Mouse (Mus musculus): ENCODE data around the gene Lamc1.

Lamc1 gene

DNA sequence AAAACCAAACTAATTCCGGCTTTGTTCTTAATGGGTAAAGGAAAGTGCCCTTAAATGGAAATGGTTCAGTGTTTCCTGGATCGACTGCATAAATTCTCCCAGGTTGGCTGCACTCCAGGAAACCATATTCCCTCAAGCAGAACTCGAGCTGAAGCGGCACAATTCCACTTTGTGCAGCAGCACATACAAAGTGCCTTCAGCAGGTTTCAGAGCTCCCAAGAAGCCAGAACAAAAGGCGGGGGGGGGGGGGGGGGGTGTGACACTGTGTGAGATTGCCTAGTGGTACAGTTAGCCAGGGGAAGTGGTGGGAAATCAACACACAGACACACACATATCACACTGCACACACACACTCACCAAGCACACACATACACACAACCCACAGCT is 140.7 kb downstream of the Lamc1 start:
- DNase-seq (ENCODE audit: low read depth, low spot score) = no peak

DNA sequence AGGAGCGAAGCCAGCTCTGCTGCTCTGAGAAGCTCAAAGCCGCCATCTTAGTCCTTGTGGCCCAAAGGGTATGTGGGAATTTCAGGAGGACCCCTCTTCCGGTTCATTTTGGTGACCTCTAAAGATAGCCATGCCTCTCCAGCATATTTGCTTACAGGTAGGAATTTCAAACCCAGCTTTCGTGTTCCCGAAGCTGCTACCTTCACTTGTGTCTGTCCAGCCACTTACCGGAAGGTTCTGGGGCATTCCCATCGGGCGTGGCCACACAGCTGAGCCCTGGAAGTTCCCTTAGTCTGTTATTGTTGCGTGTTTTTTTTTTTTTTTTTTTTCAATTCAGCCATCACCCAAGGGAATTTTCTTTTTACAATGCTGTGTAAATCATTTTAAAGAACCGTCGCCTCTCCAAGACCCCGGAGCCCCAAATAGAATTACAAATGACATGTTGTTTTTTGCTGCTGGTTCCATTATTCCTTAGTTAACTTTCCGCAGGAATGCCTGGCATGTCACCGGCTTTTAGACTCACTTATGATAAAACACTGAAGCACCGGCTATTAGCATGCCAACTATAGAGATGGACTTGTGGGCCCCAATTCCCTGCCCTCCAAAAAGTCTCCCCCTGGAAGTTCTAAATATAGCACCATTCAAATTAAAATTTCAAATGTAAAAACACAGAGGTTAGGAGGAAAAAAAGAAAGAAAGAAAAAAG is 141.2 kb downstream of the Lamc1 start:
- no peak for DNase-seq (ENCODE audit: low read depth, low spot score)

DNA sequence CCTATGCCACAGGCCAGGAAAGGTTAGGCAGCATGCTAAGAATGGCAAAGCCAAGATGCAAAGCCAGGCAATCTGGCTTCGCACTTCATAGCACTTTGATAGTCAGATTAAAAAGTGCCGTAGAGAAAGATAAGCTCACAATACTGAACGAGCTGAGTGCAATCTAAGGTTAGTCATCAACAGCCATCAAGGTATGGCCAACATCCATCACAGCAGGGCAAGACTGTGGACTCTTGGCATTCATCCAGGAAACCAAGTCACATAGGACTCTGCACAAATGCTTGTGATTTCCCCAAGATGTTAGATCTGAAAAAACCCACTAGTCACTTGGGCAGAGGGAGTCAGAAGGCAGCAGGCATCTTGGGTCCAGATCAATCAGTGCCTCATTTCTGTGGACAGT is 144.5 kb downstream of the Lamc1 start:
- no peak for DNase-seq (ENCODE audit: low read depth, low spot score)

DNA sequence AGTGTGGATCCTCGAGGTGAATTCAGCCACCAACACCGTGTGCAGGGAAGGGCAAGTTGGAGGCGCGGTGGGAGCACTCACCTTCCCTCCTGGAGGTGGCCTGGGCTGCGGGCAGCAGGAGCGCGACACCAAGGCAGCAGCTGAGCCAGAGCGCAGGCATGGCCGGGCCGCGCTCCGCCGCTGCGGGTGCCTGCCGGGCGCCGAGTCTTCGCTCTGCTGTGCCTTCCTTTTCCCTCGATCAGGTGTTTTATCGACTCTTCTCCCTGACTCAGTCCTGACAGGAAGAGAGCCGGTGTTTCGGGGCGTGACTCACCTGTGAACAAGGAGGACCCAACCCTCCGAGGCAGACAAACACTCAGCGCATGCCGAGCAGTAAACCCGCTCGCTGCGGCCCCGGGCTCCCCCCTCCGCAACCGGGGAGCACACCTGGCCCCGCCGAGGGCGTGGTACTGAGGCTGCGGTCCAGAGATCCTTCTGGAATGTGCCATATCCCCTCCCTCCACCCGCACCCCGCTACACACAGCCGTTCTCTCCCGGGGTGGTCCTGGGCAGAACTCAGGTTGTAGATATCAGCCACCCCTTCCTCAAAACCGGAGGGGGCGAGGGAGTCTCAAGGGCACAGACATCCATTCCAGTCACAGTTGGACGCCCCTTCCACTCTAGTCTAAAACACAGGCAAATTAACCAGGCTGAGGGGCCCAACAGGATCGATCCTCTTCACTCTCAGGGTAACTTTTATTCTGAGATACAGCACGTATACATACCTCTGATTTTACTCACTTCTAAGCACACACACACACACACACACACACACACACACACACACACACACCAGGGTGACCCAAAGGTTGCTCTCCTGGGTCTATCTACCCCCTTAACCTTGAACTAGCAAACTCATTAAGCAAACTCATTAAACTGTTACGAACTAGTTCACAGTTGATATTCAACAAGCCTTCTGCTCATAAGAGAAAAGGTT is 146.5 kb downstream of the Lamc1 start, which contains the start of gene Lamc2:
TSS of gene Lamc2 (minus strand) at position 620 of the 976 bp plus-strand sequence.
- DNase-seq (ENCODE audit: low read depth, low spot score) = no peak

DNA sequence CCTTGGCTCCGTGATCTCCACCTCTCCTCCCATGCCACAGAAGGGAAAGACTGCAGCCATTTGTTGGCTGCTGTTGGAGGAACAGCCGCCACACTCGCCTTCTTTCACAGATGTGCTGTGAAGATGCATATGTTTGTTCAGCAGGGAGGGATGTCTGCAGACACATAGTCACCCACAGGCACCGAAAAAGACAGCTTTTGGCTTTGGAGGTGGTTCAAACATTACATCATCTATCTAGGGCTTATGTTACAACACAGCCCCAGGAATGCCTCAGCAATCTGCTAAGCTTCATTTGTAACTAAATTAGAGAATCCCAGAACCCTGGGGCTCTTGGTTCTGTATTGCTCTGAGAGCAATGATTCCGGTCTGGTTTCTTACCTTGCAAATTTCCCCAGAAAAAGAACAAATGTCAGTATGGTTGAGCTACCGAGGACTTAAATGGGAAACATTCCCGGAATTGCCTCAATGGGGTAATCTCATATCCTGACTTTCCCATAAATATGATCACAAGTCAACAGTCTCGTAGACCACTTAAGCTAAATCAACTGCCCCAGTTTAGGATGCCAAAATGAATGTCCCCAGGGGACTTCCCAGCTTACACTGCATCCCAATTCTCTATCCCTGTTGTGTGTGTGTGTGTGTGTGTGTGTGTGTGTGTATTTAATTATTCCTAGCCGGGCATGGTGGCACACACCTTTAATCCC is 151.8 kb downstream of the Lamc1 start:
- DNase-seq (ENCODE audit: low read depth, low spot score) = no peak

DNA sequence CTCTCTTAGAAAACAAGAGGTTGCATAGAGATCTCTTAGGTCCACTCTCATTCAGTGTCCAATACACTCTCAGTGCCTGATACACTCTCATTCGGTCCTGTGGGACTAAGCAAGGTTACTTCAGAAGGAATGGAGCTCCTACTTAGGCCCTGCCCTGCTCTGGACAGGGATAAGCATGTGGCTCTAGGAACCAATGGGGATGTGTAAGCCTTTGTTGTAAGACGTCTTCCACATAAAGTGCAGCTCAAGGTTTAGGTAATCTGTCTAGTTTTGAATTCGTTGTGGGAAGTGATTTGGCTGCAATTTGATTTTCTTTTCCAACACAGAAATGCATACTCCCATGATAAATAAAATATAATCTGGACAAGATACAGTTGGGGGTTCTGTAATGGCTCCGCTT is 152.4 kb downstream of the Lamc1 start:
- no peak for DNase-seq (ENCODE audit: low read depth, low spot score)

DNA sequence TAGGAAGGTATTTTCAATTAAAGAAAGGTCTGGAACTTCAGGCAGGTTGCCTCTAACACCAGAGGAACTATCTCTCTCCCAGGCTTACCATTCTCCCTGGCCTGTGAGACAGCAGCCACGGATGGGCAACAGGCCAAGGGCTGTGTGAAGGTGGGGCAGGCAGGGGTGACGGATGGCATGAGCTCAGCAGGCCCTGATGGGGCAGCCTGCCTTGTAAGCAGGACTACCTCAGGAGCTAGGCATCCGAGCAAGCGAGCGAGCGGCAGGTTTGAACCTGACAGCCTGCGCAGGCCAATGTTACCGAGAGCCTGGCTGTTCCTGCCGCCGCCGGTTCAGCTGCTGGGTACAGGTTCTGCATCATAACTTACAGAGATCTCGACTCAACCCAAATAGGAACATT is 157.8 kb downstream of the Lamc1 start:
- no peak for DNase-seq (ENCODE audit: low read depth, low spot score)

DNA sequence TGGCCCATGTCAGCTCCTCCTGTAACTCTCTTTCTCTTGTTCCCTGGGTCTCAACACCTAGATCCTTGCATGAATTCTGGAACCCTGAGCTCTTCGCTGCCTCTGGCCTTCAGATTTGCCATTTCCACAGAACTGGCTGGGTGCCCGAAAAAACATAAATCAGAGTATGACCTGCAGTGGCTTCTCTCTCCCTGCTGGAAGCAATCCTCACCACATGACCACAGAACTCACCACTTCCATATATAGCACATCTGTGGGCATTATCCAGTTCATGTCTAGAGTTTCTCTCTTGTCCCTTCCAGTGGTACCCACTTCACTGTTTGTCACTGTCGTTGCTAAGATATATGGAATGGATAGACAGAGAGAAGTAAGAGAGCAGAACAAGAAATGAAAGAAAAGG is 159.3 kb downstream of the Lamc1 start:
- DNase-seq (ENCODE audit: low read depth, low spot score) = no peak

DNA sequence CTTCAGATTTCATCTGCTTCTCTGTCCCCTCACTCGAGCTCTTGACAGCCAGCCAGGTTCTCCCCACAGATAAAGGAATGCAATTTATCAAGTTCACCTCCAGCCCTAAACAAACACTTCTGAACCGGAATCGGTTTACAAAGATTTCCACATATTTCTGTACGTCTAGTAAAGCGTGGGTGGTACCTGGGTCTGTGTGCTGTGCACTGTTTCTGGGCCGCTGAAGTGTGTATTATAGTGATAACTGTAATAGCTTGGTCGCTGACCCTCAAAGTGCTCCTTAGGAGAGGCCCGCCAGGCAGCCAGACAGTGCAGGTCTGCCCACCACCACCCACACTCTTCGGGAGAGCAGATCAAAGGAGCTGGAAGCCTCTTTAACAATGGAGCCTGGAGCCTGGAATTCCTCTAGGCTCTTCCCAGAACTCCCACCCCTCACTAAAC is 160.3 kb downstream of the Lamc1 start:
- no peak for DNase-seq (ENCODE audit: low read depth, low spot score)

DNA sequence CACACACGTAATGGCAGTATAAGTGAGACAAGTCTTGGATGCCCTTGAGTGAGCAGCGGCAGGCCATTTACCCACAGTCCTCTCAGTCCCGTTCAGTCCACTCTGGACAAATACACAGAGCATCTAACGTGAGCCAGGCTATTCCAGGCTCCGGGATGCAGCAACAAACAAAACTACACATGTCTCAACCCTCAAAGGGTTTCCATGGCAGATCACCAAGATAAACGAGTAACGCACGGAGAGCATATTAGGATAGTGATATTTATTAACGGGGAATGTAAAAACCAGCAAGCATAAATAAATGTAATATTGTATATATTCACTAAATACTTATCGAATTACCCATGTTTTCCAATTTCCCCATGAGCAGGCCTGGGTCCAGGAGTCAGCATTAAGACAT is 161.6 kb downstream of the Lamc1 start:
- no peak for DNase-seq (ENCODE audit: low read depth, low spot score)

All from embryo, embryonic 11.5 days (tissue).